Mouse (Mus musculus) CH12.LX (cell line): Measurements from ENCODE around the gene Hsd17b1. TPM values are rescaled to one million over a fixed set of nuclear protein-coding genes. Genes with fewer than 3 reads are reported as not detected.

ENCODE experiments used
- DNase-seq: peaks from one replicate; pipeline ENCODE4 v3.0.0-alpha.2; 2013; ENCODE audit errors: extremely low read depth
- H3K27ac ChIP-seq: 2 replicates; pipeline ENCODE4 v1.5.1; 2012; ENCODE audit warnings: low read depth, mild to moderate bottlenecking, control low read depth, moderate library complexity; ENCODE audit not compliant: insufficient read depth
- H3K27me3 ChIP-seq: replicated peaks from 2 replicates; pipeline ENCODE3; 2012; ENCODE audit warnings: inconsistent platforms
- H3K36me3 ChIP-seq, 2 experiments: replicated peaks in 1 of 2; 2 replicates each; pipeline versions ENCODE3 to v1.6.1; 2012; ENCODE audit warnings: inconsistent platforms in 1 of 2, low read length in 1 of 2, mild to moderate bottlenecking in 1 of 2, mixed read lengths in 1 of 2, moderate library complexity in 1 of 2; ENCODE audit not compliant: control insufficient read depth in 1 of 2, insufficient read depth in 1 of 2
- H3K4me1 ChIP-seq, 2 experiments: 2 replicates each; pipeline ENCODE4 v1.6.1; 2012; ENCODE audit warnings: inconsistent platforms in 1 of 2, moderate library complexity in 1 of 2; ENCODE audit not compliant: insufficient read depth in 2 of 2, control insufficient read depth in 1 of 2
- H3K4me2 ChIP-seq: 2 replicates; pipeline ENCODE4 v1.6.1; 2012; ENCODE audit warnings: low read depth, mild to moderate bottlenecking, control low read depth; ENCODE audit not compliant: poor library complexity, insufficient read depth, severe bottlenecking
- H3K4me3 ChIP-seq, 3 experiments: fragments of 150-350 bp in 1 of 3; sonication (generic) in 1 of 3; replicated peaks in 1 of 3; 2 replicates each; pipeline versions ENCODE3 to v1.5.1; 2011 to 2012; ENCODE audit warnings: low read depth in 2 of 3, low read length in 2 of 3, mild to moderate bottlenecking in 2 of 3, moderate library complexity in 2 of 3, control low read depth in 1 of 3, improper control_type of control experiment in 1 of 3, inconsistent platforms in 1 of 3, mixed read lengths in 1 of 3; ENCODE audit not compliant: poor library complexity in 1 of 3
- H3K79me2 ChIP-seq: replicated peaks from 2 replicates; pipeline ENCODE4 v1.6.1; 2012; ENCODE audit warnings: mild to moderate bottlenecking, moderate library complexity; ENCODE audit not compliant: control insufficient read depth, poor library complexity, insufficient read depth, severe bottlenecking; ENCODE audit errors: extremely low read depth
- H3K9ac ChIP-seq: 2 replicates; pipeline ENCODE4 v1.6.1; 2012; ENCODE audit warnings: low read depth, mild to moderate bottlenecking, control low read depth, moderate library complexity; ENCODE audit not compliant: insufficient read depth
- H3K9me3 ChIP-seq: replicated peaks from 2 replicates; pipeline ENCODE3; 2012; ENCODE audit warnings: low read length, inconsistent platforms, mixed read lengths
- CTCF ChIP-seq, 2 experiments: IDR thresholded peaks in 1 of 2; conservative IDR thresholded peaks in 1 of 2; 2 replicates each; pipeline ENCODE4 v1.5.1; 2011 to 2012; ENCODE audit warnings: low read depth in 2 of 2, low read length in 2 of 2, improper control_type of control experiment in 1 of 2, inconsistent platforms in 1 of 2, mild to moderate bottlenecking in 1 of 2, moderate library complexity in 1 of 2
- E2F4 ChIP-seq: IDR thresholded peaks from 2 replicates; pipeline ENCODE4 v1.6.1; 2011; ENCODE audit warnings: low read depth, low read length, improper control_type of control experiment; ENCODE audit not compliant: insufficient replicate concordance
- ELF1 ChIP-seq: IDR thresholded peaks from 2 replicates; pipeline ENCODE4 v1.6.1; 2014; ENCODE audit warnings: low read depth, mild to moderate bottlenecking, inconsistent platforms, low read length, improper control_type of control experiment
- IRF4 ChIP-seq: IDR thresholded peaks from 2 replicates; pipeline ENCODE4 v1.6.1; 2014; ENCODE audit warnings: low read depth, mild to moderate bottlenecking, inconsistent platforms, low read length, improper control_type of control experiment
- JUN ChIP-seq: IDR thresholded peaks from 2 replicates; pipeline ENCODE4 v1.6.1; 2011; ENCODE audit warnings: low read depth, mild to moderate bottlenecking, low read length, improper control_type of control experiment, moderate library complexity; ENCODE audit not compliant: insufficient read depth
- MEF2A ChIP-seq: IDR thresholded peaks from 2 replicates; pipeline ENCODE4 v1.6.1; 2014; ENCODE audit warnings: low read depth, mild to moderate bottlenecking, inconsistent platforms, low read length, improper control_type of control experiment, borderline replicate concordance
- MXI1 ChIP-seq: IDR thresholded peaks from 2 replicates; pipeline ENCODE4 v1.6.1; 2011; ENCODE audit warnings: mild to moderate bottlenecking, low read depth, low read length, improper control_type of control experiment
- NELFE ChIP-seq: IDR thresholded peaks from 2 replicates; pipeline ENCODE4 v1.6.1; 2011; ENCODE audit warnings: low read depth, low read length, improper control_type of control experiment
- NRF1 ChIP-seq: IDR thresholded peaks from 2 replicates; pipeline ENCODE4 v1.6.1; 2014; ENCODE audit warnings: low read depth, mild to moderate bottlenecking, inconsistent platforms, low read length, improper control_type of control experiment, moderate library complexity
- RAD21 ChIP-seq: IDR thresholded peaks from 2 replicates; pipeline ENCODE4 v1.6.1; 2011; ENCODE audit warnings: low read depth, mild to moderate bottlenecking, low read length, improper control_type of control experiment, moderate library complexity
- TBP ChIP-seq: conservative IDR thresholded peaks from 2 replicates; pipeline ENCODE4 v1.6.1; 2011; ENCODE audit warnings: low read depth, low read length, improper control_type of control experiment
- ZKSCAN1 ChIP-seq: IDR thresholded peaks from 2 replicates; pipeline ENCODE4 v1.6.1; 2012; ENCODE audit warnings: low read depth, inconsistent platforms, low read length, improper control_type of control experiment, borderline replicate concordance
- dilution Hi-C: fragments of 300-500 bp; cut with MboI; formaldehyde crosslinking; loops from 2 replicates; pipeline ENCODE4 v1.14.3; 2020; ENCODE audit warnings: low sequenced_read_pairs; ENCODE audit not compliant: extremely low pct_unique_long_range_greater_than_20kb, extremely low pct_ligation_motif_present
- in situ Hi-C: fragments of 300-500 bp; cut with MboI; formaldehyde crosslinking; loops from 3 replicates; pipeline ENCODE4 v1.14.3; 2019; ENCODE audit warnings: low sequenced_read_pairs, low pct_ligation_motif_present, low pct_unique_long_range_greater_than_20kb, mixed read lengths
- polyA plus RNA-seq: library from polyadenylated mRNA; unstranded; fragments of >175 nt; gene quantifications from 2 replicates; pipeline ENCODE4 v1.2.1, GENCODE M21; 2012; ENCODE audit warnings: low read depth; ENCODE audit not compliant: insufficient read length
- total RNA-seq, 2 experiments: library from RNA; depleted of rRNA; stranded (reverse); fragments of 300-350 nt in 1 of 2; fragments of >200 nt in 1 of 2; gene quantifications; 2 replicates each; pipeline ENCODE4 v1.2.3; 2012 to 2014

Hsd17b1 gene
- total and polyA plus RNA-seq, 3 experiments, result 0.17 to 0.81 TPM; not detected in 1

- H3K9me3 ChIP-seq, result no peaks in the 10 kb centered on the region
- dilution Hi-C loops (no loop called here), in situ Hi-C loops (no loop called here)
- no peak overlapping the region for H3K9ac ChIP-seq
- no peaks in the 10 kb centered on the region for H3K79me2 ChIP-seq
- no peak overlapping the region for H3K27ac ChIP-seq
- DNase-seq, result no peak
- H3K27me3 ChIP-seq, result peaks cover 2% of the 10 kb centered on the region
- H3K4me3 ChIP-seq, result no peak overlapping the region
- H3K36me3 ChIP-seq, result peaks cover 38 to 59% of the 10 kb centered on the region in 2 experiments
- no peak overlapping the region for H3K4me2 ChIP-seq
- TF ChIP-seq CTCF (conservative IDR thresholded peaks at IDR 0.05 in 1 of 2, IDR thresholded peaks at IDR 0.05 in 1 of 2; ENCODE audit: low read depth in 2 of 2, low read length in 2 of 2), result no peak
- H3K4me1 ChIP-seq, result peaks cover 13 to 31% of the 10 kb centered on the region in 2 experiments
These were observed 14.4 kb upstream of the Hsd17b1 start for GRCm38 (mm10) chr11:101063676-101064327.

- DNase-seq, result no peak
- Histone ChIP-seq H3K4me3 (no peak overlapping the region), H3K9ac (no peak overlapping the region), H3K36me3 (peaks cover 32 to 52% of the 10 kb centered on the region in 2 experiments), H3K79me2 (no peaks in the 10 kb centered on the region), H3K4me1 (peaks cover 7 to 30% of the 10 kb centered on the region in 2 experiments), H3K27ac (no peak overlapping the region), H3K4me2 (no peak overlapping the region), H3K9me3 (no peaks in the 10 kb centered on the region), H3K27me3 (peaks cover 2% of the 10 kb centered on the region)
- dilution Hi-C loops, result no loop called here
- TF ChIP-seq ELF1, result no peak
- in situ Hi-C loops, result no loop called here
These were observed 13.7 kb upstream of the Hsd17b1 start for GRCm38 (mm10) chr11:101064462-101064861.

DNA sequence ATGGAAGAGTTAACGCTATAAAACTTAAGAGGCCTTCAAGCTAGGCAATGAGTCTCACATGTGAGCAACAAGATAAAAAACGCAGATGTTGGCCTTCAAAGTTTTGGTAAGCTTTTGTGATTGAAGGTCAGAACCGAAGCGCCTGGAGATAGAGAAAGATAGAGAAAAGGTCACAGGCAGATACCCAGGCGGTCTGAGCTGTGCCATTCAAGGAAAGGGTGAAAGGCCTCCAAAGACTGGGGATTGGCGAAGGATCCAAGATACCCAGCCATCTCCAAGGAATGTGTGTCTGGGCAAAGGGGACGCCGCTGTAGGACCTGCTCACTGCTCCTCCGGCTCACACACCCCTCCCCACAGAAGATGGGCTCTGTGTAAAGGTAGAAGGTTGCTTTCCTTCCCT is 13.2 kb upstream of the Hsd17b1 start:
- H3K4me2 ChIP-seq, result no peak overlapping the region

More for the DNA sequence above, 13.2 kb upstream of the Hsd17b1 start:
- Histone ChIP-seq H3K27me3 (peaks cover 2% of the 10 kb centered on the region), H3K36me3 (peaks cover 28 to 47% of the 10 kb centered on the region in 2 experiments), H3K9me3 (no peaks in the 10 kb centered on the region), H3K27ac (no peak overlapping the region), H3K4me1 (peaks cover 3 to 26% of the 10 kb centered on the region in 2 experiments), H3K4me3 (no peak overlapping the region), H3K79me2 (no peaks in the 10 kb centered on the region), H3K9ac (no peak overlapping the region)
- TF ChIP-seq ZKSCAN1 (no peak), IRF4 (no peak), JUN (no peak), E2F4 (no peak), MEF2A (no peak), NRF1 (no peak), ELF1 (no peak), TBP (no peak), RAD21 (no peak), MXI1 (no peak), NELFE (no peak)
- in situ Hi-C loops (no loop called here), dilution Hi-C loops (no loop called here)
- DNase-seq, result no peak
